Mouse (Mus musculus): ENCODE measurements at regions not wholly inside any gene's neighbourhood (a gene's known extent, or its start where the extent isn't known, plus 50 kb on each side); places are given as distances from the start of the nearest gene placed in this dataset.

DNA sequence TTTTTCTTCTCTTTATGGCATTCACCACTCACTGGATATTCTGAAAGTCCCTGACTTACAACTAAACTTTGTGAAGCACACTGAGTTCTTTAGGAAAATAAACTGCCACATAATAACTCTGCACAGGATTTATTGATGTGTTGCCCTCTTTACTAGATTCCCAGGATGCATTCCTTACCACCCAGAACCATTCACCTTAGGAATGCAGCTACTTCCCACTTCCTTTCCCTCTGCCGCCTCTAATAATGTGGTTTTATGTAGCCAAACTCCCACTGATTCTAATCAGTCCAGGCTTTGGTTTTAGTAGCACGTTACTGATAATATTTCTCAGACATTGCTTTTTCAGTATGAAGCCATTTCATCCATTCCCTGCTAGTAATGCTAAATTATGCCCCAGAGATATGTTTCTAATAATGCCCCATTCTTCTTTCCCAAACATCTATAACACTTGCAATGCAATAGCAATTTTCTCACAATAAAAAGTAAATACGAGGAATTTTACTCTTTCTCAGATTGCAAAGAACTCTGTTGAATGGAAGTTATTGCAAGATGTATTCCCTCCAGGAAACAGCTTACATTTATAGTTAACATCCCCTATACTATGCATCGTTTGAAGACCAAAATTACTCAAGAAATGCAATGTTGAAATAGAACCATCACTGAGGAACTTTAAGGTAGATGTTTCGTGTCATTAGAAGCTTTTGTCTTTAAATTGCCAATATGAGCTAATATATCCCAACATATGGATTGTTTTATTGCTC lies 145.2 kb upstream of the Zpld1 start:
- DNase-seq (ENCODE audit: low spot score), result no peak

DNA sequence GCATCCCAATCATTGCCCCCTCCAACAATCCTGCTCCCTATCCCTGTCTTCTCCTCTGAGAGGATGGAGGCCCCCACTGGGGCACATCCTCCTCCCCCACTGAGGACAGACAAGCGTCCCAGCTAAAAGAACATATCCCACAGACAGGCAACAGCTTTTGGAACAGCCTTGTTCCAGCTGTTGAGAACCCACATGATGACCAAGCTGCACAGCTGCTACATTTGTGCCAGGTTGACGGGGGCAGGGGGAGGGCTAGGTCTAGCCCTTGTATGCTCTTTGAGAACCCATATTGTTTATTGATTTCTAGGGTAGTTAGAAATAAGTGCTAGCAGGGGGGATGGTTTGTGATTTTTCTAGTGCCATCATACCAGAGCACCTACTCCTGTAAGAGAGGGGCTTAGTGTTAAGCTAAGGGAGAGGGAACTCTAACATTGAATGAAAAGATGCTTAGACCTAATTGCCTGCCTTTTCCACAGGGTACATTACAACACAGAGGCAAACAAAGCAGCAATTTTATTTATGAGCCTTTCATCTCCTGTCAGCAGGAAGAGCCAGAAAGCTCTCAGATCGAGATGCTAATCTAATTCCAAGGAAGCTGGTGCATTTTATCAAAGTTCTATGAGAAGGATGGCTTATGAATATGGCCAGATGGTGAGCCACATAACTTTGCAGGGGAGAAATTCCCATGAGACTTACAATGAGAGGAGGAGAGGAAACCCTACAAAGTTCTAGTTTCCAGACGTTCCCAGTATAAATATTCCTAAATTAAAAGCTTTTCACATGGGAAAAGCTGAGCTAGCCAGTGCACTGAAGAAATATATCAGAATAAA lies 137.6 kb upstream of the Zpld1 start:
- DNase-seq (ENCODE audit: low spot score), result no peak

DNA sequence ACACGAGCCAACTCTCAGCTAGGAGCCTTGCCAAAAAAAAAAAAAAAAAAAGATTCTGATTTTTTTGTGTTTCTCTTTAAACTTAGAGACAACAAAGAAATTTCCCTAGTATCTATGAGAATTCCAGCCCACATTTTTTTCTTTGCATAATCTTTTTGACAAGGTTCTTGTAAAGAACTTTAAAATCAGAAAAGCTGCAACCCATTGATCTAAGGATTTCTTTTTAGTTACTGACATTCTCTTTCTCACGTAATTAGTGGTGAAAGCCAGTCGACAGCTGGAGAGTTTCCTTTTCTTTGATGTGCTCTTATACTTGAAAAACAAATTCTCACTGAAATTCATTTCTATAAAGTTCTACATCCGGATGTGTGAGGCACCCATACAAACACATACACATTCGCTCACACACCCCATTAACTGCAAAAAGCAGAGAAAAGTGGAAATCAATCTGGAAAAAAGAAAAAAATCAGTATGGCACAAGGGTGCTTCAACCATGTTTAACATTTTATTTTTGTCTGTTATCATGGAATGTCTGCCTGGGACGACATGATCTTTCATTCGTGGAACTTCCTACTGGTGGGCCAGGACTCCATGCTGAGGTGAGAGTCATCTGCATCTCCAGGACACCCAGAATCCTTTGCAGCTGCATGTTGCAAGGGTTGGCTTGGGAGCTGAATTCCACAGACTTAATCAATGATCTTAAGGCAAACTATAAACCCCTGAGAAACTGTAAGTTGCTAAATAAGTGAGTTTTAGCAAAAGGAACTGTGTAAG lies 124.0 kb upstream of the Zpld1 start:
- no peak for DNase-seq (ENCODE audit: low spot score)

DNA sequence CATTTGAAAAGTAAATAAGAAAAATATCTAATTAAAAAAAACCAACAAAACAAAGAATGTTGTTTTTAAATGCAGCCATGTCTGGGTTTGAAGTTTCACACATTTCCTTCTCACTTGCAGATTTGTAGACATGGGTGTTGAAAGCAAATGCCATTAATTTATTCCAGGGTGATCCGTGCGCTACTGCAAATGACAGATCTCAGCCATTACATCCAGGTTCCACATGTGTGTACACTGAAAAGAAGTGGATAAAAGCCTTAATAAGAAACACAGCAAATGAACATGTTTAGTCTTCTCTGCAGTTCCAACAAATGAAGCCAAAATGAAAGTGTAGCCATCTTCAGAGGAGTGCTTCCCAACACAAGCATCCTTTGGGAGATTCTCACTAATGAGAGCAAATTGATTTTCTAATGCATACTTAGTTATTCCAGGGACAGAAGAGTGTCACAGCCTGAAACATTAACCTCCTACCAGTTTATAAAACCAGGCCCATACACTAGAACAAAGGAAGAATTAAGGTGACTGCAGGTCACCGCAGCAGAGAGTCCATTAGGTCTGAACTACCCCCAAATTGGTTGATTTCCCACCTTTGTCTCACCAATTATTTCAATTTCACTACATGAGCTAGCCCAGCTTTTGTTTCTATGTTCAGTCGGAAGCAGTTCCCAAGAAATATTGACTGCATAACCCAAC lies 123.2 kb upstream of the Zpld1 start:
- DNase-seq (ENCODE audit: low spot score), result no peak

DNA sequence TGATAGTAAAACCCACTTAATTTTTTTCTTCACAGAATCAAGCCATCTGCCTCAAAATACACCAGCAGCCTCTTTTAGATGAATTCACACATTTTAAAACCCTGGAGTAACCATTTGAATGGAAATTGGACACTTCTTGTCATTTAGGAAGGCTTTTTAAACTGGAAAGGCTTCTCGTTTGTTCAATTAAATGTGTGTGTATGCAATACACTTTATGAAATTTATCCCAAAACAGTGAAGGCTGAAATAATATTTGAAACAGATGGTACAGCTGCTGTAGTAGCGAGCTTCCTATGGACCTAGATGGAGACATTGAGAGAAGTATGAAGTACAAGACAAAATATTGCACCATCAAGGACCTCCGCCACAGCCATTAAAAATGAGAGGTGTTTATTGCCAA lies 121.1 kb upstream of the Zpld1 start:
- DNase-seq (ENCODE audit: low spot score), result no peak

DNA sequence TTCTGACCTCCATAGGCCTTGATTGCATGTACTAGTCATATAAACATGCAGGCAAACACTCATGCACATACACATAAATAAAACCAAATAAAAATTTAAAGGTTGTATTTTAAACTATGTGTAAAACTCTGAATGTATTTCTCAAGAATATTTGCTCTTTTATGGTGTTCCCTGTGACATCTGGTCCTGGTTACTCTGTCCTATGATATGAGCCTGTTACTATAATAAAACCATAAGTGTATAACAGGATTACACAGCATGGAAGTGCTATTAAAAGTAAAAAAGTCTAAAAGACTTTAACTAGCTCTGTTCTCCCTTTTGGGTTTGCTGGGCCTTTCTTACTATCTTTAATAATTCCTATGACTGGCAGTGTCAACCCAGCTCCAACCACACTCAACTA lies 103.0 kb upstream of the Zpld1 start:
- DNase-seq (ENCODE audit: low spot score), result no peak

DNA sequence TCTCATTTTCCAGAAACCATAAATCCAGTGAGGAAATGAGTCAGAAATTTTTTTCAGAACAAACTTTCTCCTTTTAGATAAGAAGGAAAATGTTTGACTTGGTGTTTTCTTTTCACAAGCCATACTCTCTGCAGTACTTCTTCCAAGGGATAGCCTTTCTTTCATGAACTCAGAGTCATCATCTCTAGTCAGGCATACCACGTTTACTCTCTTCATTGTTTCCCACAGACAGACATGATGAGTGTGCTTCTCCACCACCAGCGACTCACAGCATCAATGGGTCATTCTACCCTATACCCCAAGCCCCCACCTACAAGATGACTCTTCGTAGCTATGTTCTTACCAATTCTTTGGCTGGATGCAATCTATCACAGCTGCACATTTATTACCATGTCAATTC lies 97.1 kb upstream of the Zpld1 start:
- DNase-seq (ENCODE audit: low spot score), result no peak

DNA sequence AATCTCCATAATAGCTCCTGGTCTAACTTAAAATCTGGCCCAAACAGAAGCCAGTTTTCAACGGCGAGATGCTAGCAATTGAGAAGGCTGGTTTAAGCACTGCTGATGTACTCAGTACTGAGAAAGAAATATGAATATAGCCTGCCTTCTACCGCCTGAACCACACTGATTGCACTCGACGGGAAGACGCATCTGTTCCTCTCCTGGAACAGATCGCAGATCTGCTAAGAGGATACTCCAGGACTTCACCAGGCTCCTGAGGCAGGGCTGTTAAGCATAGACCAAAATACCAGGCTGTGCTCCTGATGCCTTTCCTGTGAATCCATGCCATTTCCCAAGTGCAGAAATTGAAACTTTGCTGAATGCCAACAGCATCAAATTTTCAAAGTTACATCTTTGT lies 92.6 kb upstream of the Zpld1 start:
- no peak for DNase-seq (ENCODE audit: low spot score)

DNA sequence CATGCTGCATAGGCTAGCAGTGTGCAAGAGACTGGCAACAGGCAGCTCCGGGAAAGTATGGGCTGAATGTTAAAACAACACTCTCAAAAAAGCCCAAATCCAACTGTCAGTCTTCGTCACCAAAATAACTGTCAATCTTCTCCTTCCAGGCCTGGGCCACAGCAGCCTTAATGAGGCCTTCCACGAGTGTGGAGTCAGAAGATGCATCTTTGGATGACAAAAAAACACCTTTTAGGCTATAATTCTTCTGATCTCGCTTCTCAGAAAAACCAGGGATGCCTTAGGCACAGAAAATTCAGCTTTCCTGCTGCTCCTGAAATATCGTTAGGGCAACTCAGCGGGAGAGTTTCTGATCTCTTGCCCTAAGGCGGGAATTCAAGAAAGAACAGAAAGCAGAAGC lies 82.2 kb upstream of the Zpld1 start:
- no peak for DNase-seq (ENCODE audit: low spot score)

DNA sequence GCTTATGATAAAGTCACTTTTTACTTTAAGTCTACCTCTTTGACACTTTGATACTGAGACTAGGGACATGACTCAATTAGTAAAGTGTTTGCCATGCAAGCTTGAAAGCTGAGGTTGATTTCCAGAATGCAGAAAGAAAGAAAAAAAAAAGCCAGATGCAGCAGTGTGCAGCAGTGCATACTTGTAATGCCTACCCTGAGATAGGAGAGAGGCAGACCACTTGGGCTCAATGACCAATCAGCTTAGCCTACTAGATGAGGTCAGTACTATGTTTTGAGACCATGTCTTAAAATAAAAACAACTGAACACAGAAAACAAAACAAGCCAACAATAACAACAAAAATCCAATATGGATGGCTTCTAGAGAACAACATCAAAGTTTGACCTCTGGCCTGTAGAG lies 81.4 kb upstream of the Zpld1 start:
- DNase-seq (ENCODE audit: low spot score), result no peak

DNA sequence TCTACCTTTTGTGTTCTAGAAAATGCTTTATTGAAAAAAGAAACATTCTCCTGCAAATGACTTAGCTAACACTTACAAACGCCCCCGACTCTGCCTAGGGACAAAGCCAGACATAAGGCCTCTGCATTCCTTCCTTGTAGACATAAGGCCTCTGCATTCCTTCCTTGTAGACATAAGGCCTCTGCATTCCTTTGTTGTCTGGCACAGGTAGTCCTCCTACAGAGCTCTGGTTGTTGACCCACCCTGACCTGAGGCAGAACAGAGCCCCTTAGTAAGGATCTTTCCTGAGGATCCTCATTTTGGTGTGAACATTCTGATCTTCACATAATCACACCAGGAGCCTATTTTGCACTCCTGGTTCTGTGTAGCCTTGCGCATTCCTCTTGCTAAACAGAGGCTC lies 80.9 kb upstream of the Zpld1 start:
- no peak for DNase-seq (ENCODE audit: low spot score)

DNA sequence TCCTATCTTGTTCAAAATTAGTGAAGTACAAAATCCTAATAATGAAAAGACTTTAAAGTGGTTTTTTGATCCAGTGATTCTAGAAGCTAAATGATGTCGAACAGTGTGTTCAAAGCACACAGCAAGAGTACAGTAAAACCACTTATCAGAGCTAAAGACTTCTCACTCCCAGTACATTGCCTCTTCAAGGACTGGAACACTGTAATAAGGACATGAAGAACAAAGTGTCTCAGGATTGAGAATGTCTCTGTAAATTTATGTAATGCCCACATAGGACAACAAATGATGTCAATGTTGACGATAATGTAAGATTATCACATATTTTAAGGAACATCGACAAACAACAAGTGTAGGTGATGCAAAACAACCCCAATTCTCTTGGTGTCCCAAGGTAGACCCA lies 78.1 kb upstream of the Zpld1 start:
- DNase-seq (ENCODE audit: low spot score), result no peak

DNA sequence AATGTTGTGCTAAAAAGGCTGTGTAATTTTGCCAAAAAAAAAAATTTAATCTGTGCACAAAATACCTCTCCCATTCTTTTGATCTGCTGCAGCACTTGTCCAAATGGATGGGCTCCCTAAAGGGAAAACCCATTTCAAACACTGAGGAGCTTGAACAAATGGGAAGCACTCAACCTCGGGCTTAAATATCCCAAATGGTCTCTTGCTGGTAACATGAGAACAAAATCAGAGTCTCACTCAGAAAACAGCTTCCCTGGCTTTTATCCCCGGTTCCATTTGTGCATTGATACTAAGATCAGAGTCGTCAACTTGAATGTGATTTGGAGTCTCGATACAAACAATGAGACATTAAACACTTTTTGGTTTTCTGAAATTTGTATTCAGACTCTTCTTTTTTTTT lies 59.9 kb upstream of the Zpld1 start:
- no peak for DNase-seq (ENCODE audit: low spot score)

DNA sequence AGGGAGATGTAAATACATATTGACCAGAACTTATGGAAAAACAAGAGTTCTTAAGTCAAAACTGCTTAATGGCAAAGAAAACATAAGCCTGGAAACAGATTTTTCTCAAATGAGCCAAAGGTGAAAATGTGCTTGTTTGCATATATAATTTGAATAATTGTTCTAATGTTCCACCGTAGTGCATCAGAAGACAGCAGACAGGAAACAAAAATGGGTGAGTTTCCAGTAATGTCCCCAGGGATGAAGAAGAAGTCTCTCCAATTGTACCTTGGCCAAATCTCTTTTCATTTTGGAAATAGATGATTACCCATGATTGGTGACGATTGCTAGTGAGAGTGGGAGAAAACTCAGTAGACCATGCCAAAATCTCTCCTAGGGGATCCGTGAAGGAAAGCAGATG lies 58.3 kb upstream of the Zpld1 start:
- no peak for DNase-seq (ENCODE audit: low spot score)

All from testis, postnatal 14 days (tissue).